Mouse (Mus musculus) midbrain, embryonic 14.5 days (tissue): ENCODE data around the gene Kazald1. TPM values are rescaled to one million over a fixed set of nuclear protein-coding genes. Genes with fewer than 3 reads are reported as not detected.

Source experiments
- ATAC-seq: fragments of 200-750 bp; cut with Nextera tagmentation; 2 replicates; pipeline ENCODE4 v1.8.0; 2017; ENCODE audit warnings: moderate number of reproducible peaks, moderate library complexity; ENCODE audit not compliant: low FRiP score, low TSS enrichment
- DNase-seq: peaks from one replicate; pipeline ENCODE4 v3.0.0-alpha.2; 2015
- H3K27ac ChIP-seq: fragments of 300-500 bp; sonication (generic); replicated peaks from 2 replicates; pipeline ENCODE4 v1.5.1; 2014; ENCODE audit warnings: mild to moderate bottlenecking, low read depth, low read length, moderate library complexity
- H3K27me3 ChIP-seq: fragments of 300-500 bp; sonication (generic); 2 replicates; pipeline ENCODE4 v1.6.1; 2014; ENCODE audit warnings: low read length, control low read depth, mixed read lengths; ENCODE audit not compliant: control insufficient read depth, insufficient read depth
- H3K36me3 ChIP-seq: fragments of 300-500 bp; sonication (generic); 2 replicates; pipeline ENCODE4 v1.6.1; 2014; ENCODE audit warnings: low read length, control low read depth; ENCODE audit not compliant: control insufficient read depth, insufficient read depth
- H3K4me1 ChIP-seq: fragments of 300-500 bp; sonication (generic); 2 replicates; pipeline ENCODE4 v1.6.1; 2014; ENCODE audit warnings: mild to moderate bottlenecking, antibody characterized with exemption, low read length, control low read depth; ENCODE audit not compliant: control insufficient read depth, insufficient read depth
- H3K4me2 ChIP-seq: fragments of 300-500 bp; sonication (generic); 2 replicates; pipeline ENCODE4 v1.6.1; 2014; ENCODE audit warnings: mild to moderate bottlenecking, low read length, moderate library complexity
- H3K4me3 ChIP-seq: fragments of 300-500 bp; sonication (generic); replicated peaks from 2 replicates; pipeline ENCODE4 v1.5.1; 2014; ENCODE audit warnings: low read depth, low read length
- H3K9ac ChIP-seq: fragments of 300-500 bp; sonication (generic); replicated peaks from 2 replicates; pipeline ENCODE4 v1.6.1; 2014; ENCODE audit warnings: mild to moderate bottlenecking, low read length, moderate library complexity
- H3K9me3 ChIP-seq: fragments of 300-500 bp; sonication (generic); 2 replicates; pipeline ENCODE4 v1.6.1; 2016; ENCODE audit warnings: low read length, control low read depth, mixed read lengths; ENCODE audit not compliant: control insufficient read depth
- WGBS: fragments of 180-500 bp; shearing (Covaris S2); extraction: QIAGEN DNeasy Blood & Tissue Kit; methylation state at CpG from one replicate; pipeline ENCODE4 v1.1.7; 2014; 5-methylcytosine and 5-hydroxymethylcytosine counted together
- polyA plus RNA-seq: library from polyadenylated mRNA; unstranded; fragments of >200 nt; fragmentation: Nextera tagmentation; extraction: Ambion mirVana; gene quantifications from 2 replicates; pipeline ENCODE4 v1.2.1, GENCODE M21; 2014

Kazald1 gene
- polyA plus RNA-seq, 1 experiment from 2014 or later = 0.72 TPM

- no peak for ATAC-seq
- no peaks in the 10 kb centered on the region for H3K4me1 ChIP-seq
- H3K27ac ChIP-seq = no peak overlapping the region
- H3K4me3 ChIP-seq = no peak overlapping the region
- no peak for DNase-seq
- no peaks in the 10 kb centered on the region for H3K9me3 ChIP-seq
- H3K27me3 ChIP-seq = no peaks in the 10 kb centered on the region
- H3K4me2 ChIP-seq = no peak overlapping the region
- H3K36me3 ChIP-seq = no peaks in the 10 kb centered on the region
- 57% methylated on average over 6 of the region's 6 CpGs for WGBS
- H3K9ac ChIP-seq = no peak overlapping the region
Observed at GRCm38 (mm10) chr19:45106689-45107088, 31.6 kb downstream of the Kazald1 start.

- H3K4me2 ChIP-seq = no peak overlapping the region
- H3K36me3 ChIP-seq = no peaks in the 10 kb centered on the region
- no peaks in the 10 kb centered on the region for H3K27me3 ChIP-seq
- DNase-seq = no peak
- H3K9me3 ChIP-seq = no peaks in the 10 kb centered on the region
- WGBS = 76% methylated on average over 8 of the region's 8 CpGs
- no peak overlapping the region for H3K4me3 ChIP-seq
- no peak overlapping the region for H3K9ac ChIP-seq
- no peak overlapping the region for H3K27ac ChIP-seq
- no peak for ATAC-seq
- peaks cover 10% of the 10 kb centered on the region; the same call in 1 of the 2 replicates for H3K4me1 ChIP-seq
Observed at GRCm38 (mm10) chr19:45110681-45111080, 35.6 kb downstream of the Kazald1 start.

GRCm38 (mm10) chr19:45112444-45112843 is 37.4 kb downstream of the Kazald1 start:
- Histone ChIP-seq H3K27ac (no peak overlapping the region), H3K9ac (no peak overlapping the region), H3K27me3 (no peaks in the 10 kb centered on the region), H3K4me2 (no peak overlapping the region), H3K36me3 (no peaks in the 10 kb centered on the region), H3K4me3 (no peak overlapping the region), H3K9me3 (no peaks in the 10 kb centered on the region), H3K4me1 (peaks cover 10% of the 10 kb centered on the region; the same call in 1 of the 2 replicates)
- ATAC-seq = no peak
- WGBS = 90% methylated on average over 6 of the region's 6 CpGs
- no peak for DNase-seq

DNA sequence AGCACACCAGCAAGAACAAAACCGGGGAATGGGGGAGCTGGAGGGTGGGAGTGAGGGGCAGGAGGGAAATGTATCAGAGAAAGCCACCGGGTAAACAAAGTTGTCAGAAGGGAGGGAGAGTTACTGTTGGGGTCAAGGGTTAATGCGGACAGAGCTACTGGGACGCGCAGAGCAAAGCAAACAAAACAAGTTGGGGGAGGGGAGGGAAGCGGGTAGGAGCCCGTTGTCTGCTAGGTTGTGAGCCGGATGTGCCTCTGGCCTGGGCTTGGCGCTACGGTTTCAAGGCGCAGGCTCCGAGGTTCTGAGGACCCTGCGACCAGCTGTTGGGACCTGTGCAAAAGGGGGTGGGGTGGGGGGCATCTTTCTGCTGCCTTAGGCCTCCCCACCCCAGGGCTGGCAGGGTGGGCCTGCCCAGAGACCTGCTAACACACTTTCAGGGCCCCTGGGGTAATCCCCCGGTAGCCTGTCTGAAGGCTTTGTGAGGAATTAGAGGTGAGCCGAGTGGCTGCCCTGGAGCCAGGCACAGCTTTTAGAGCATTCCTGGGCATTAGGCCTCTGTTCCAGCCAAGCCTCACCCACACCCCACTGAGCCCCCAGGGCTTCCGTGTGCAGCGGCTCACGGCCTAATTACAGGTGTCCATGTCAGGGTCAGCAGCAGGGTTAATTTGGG is 38.9 kb downstream of the Kazald1 start:
- no peak overlapping the region for H3K27ac ChIP-seq

GRCm38 (mm10) chr19:45114772-45115171 is 39.7 kb downstream of the Kazald1 start:
- no peak overlapping the region for H3K4me3 ChIP-seq
- ATAC-seq (no peak), DNase-seq (no peak)
- H3K27me3 ChIP-seq = no peaks in the 10 kb centered on the region
- H3K9me3 ChIP-seq = no peaks in the 10 kb centered on the region
- H3K27ac ChIP-seq = no peak overlapping the region
- H3K4me2 ChIP-seq = no peak overlapping the region
- no peak overlapping the region for H3K9ac ChIP-seq
- 34% methylated on average over 3 of the region's 3 CpGs for WGBS
- H3K36me3 ChIP-seq = no peaks in the 10 kb centered on the region
- peaks cover 10% of the 10 kb centered on the region; the same call in 1 of the 2 replicates for H3K4me1 ChIP-seq

More for the DNA sequence above, 38.9 kb downstream of the Kazald1 start:
- Histone ChIP-seq H3K36me3 (no peaks in the 10 kb centered on the region), H3K4me1 (peaks cover 10% of the 10 kb centered on the region; the same call in 1 of the 2 replicates), H3K4me3 (no peak overlapping the region), H3K4me2 (0 out of 2 replicates have a peak overlapping the region, but pooled peaks have one; percentile 8), H3K9me3 (no peaks in the 10 kb centered on the region), H3K27me3 (no peaks in the 10 kb centered on the region), H3K9ac (no peak overlapping the region)
- 2% methylated on average over 18 of the region's 18 CpGs for WGBS
- DNase-seq (peak; percentile 49), ATAC-seq (no peak)

DNA sequence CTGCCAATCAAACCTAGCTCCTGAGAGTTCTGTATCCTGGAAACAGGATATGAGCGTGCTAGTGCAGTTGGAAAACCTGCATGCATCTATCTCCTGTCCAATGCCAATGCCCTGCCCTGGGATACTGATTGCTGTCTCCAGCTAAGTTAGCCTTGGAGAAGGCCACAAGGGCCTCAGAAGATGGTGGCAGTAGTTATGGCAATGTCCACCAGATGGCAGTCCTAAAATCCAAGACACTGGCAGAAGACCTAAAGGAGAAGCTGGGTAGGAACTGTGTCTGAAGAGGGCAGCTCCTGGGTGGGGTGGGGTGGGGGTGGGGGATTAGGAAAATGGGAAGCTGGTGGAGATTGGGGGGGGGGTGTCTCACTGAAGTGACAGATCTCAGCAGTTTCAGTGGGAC is 41.8 kb downstream of the Kazald1 start:
- Histone ChIP-seq H3K27me3 (no peaks in the 10 kb centered on the region), H3K4me1 (peaks cover 10% of the 10 kb centered on the region; the same call in 1 of the 2 replicates), H3K27ac (no peak overlapping the region), H3K9me3 (no peaks in the 10 kb centered on the region), H3K36me3 (no peaks in the 10 kb centered on the region), H3K9ac (no peak overlapping the region), H3K4me2 (no peak overlapping the region), H3K4me3 (no peak overlapping the region)
- ATAC-seq (no peak), DNase-seq (peak; percentile 63)
- 56% methylated on average over 1 of the region's 1 CpGs for WGBS

Other genes with a start within 250 kb of the Kazald1 start
- 31.0 and 37.4 TPM in 2 replicates for gene Slf2, start 144.1 kb upstream of the Kazald1 start, polyA plus RNA-seq
- gene Sema4g, start 86.1 kb upstream of the Kazald1 start, polyA plus RNA-seq = 17.6 and 18.6 TPM in 2 replicates
- 9.7 and 10.3 TPM in 2 replicates for gene Twnk, start 69.6 kb upstream of the Kazald1 start, polyA plus RNA-seq
- 77.8 and 92.4 TPM in 2 replicates for gene Mrpl43, start 68.8 kb upstream of the Kazald1 start, polyA plus RNA-seq
- 16.1 and 21.5 TPM in 2 replicates for gene Lzts2, start 60.8 kb upstream of the Kazald1 start, polyA plus RNA-seq
- 2.4 and 2.8 TPM in 2 replicates for gene Pdzd7, start 29.5 kb upstream of the Kazald1 start, polyA plus RNA-seq
- 71.1 and 72.7 TPM in 2 replicates for gene Sfxn3, start 27.7 kb upstream of the Kazald1 start, polyA plus RNA-seq
- gene Tlx1, start 75.4 kb downstream of the Kazald1 start, polyA plus RNA-seq = not detected in 2 replicates
- gene Lbx1, start 160.6 kb downstream of the Kazald1 start, polyA plus RNA-seq = 0.49 and 0.65 TPM in 2 replicates